Mouse (Mus musculus) adipocyte (in vitro differentiated cells): ENCODE data around the gene Olfr299.

ENCODE experiments used
- DNase-seq: peaks from one replicate; pipeline ENCODE4 v3.0.0-alpha.2; 2016; ENCODE audit warnings: low spot score

Gene Olfr299

GRCm38 (mm10) chr7:86459621-86460020, at the start of gene Olfr299:
TSS of gene Olfr299 (plus strand) at chr7:86459921.
- DNase-seq: no peak

- no peak for DNase-seq
Measured at GRCm38 (mm10) chr7:86492384-86492783, 32.7 kb downstream of the Olfr299 start, which contains the start of gene Olfr298. TSS of gene Olfr298 (minus strand) at chr7:86492484.
